Mouse (Mus musculus) forelimb bud, embryonic 11.5 days (tissue): ENCODE measurements around the gene Kbtbd13.
A peak's percentile ranks its signal among the peaks of the same experiment; 100 is the strongest.

Experiments
- DNase-seq: peaks from one replicate; pipeline ENCODE4 v3.0.0-alpha.2; 2012; ENCODE audit warnings: low read depth, low spot score

Kbtbd13 gene

GRCm38 (mm10) chr9:65393606-65394005 is 2.2 kb upstream of the Kbtbd13 start:
- DNase-seq: no peak

- peak; percentile 67 for DNase-seq
Measured at GRCm38 (mm10) chr9:65392638-65393364, 1.3 kb upstream of the Kbtbd13 start.

GRCm38 (mm10) chr9:65390752-65391612 is 470 bp downstream of the Kbtbd13 start:
- DNase-seq: peak; percentile 43

GRCm38 (mm10) chr9:65386373-65387140 is 4.9 kb downstream of the Kbtbd13 start:
- DNase-seq: peak; percentile 24

- DNase-seq: no peak
Measured at GRCm38 (mm10) chr9:65384276-65384675, 7.2 kb downstream of the Kbtbd13 start.

GRCm38 (mm10) chr9:65382751-65383097 is 8.7 kb downstream of the Kbtbd13 start:
- no peak for DNase-seq

- no peak for DNase-seq
Measured at GRCm38 (mm10) chr9:65382031-65382750, 9.3 kb downstream of the Kbtbd13 start.

GRCm38 (mm10) chr9:65381017-65381590 is 10.3 kb downstream of the Kbtbd13 start:
- no peak for DNase-seq

GRCm38 (mm10) chr9:65375163-65375934 is 16.1 kb downstream of the Kbtbd13 start:
- DNase-seq: no peak

GRCm38 (mm10) chr9:65374468-65375162 is 16.8 kb downstream of the Kbtbd13 start:
- peak; percentile 23 for DNase-seq

- DNase-seq: no peak
Measured at GRCm38 (mm10) chr9:65372449-65372848, 19.0 kb downstream of the Kbtbd13 start.

GRCm38 (mm10) chr9:65371756-65372155 is 19.7 kb downstream of the Kbtbd13 start:
- DNase-seq: no peak

GRCm38 (mm10) chr9:65365721-65366120 is 25.7 kb downstream of the Kbtbd13 start:
- no peak for DNase-seq

- DNase-seq: no peak
Measured at GRCm38 (mm10) chr9:65363684-65364083, 27.8 kb downstream of the Kbtbd13 start.

GRCm38 (mm10) chr9:65360641-65361448 is 30.6 kb downstream of the Kbtbd13 start, which contains the start of gene Ubap1l:
Gene Ubap1l (plus strand): TSS chr9:65361041.
- no peak for DNase-seq

- no peak for DNase-seq
Measured at GRCm38 (mm10) chr9:65358956-65359480, 32.4 kb downstream of the Kbtbd13 start.

- no peak for DNase-seq
Measured at GRCm38 (mm10) chr9:65356971-65357370, 34.5 kb downstream of the Kbtbd13 start.

GRCm38 (mm10) chr9:65356561-65356960 is 34.9 kb downstream of the Kbtbd13 start:
- DNase-seq: no peak
